Mouse (Mus musculus) heart, embryonic 15.5 days (tissue): Measurements from ENCODE around the gene Lrrc1. TPM values are rescaled to one million over a fixed set of nuclear protein-coding genes. Genes with fewer than 3 reads are reported as not detected.

Experiments used
- microRNA-seq: library from miRNA; unstranded; fragments of <30 nt; microRNA quantifications from one replicate; pipeline ENCODE4, GENCODE M21; 2016
- polyA plus RNA-seq: library from polyadenylated mRNA; unstranded; fragments of >200 nt; fragmentation: Nextera tagmentation; extraction: Ambion mirVana; gene quantifications from 2 replicates; pipeline ENCODE4 v1.2.1, GENCODE M21; 2015

The Lrrc1 gene
- polyA plus RNA-seq, 1 experiment from 2014 or later, result 18.6 TPM

Small RNA genes lying within 50 kb of the gene (microRNA-seq; reads per million reads assigned to microRNA genes)
- gene Gm25250, result not detected

Other genes starting within 250 kb of the Lrrc1 start
- 72.8 and 94.7 TPM in 2 replicates for gene Mlip, start 191.9 kb downstream of the Lrrc1 start, polyA plus RNA-seq
- 48.5 and 52.1 TPM in 2 replicates for gene Klhl31, start 91.6 kb upstream of the Lrrc1 start, polyA plus RNA-seq
- gene Gclc, start 209.7 kb upstream of the Lrrc1 start, polyA plus RNA-seq, result 5.9 and 9.2 TPM in 2 replicates